In genomic region chr16:54098696-54099095, GRCm38 (mm10) we compare ENCODE assay signal across 33 mouse cellular contexts.
"Had no signal": no experiment of that assay in that cellular context is flagged by ENCODE, and none has a peak within 500 bp of the region (broad histone marks: within the 10 kb centered on the region; RNA-seq: fewer than 3 reads in every experiment).

No protein-coding gene starts in this region.

- H3K4me1 ChIP-seq: limb, embryonic 10.5 days; limb, embryonic 12.5 days; limb, embryonic 13.5 days; limb, embryonic 15.5 days; liver, embryonic 12.5 days; liver, embryonic 13.5 days; liver, embryonic 15.5 days; lung, embryonic 15.5 days; megakaryocyte, embryonic 14.5 days; midbrain, embryonic 10.5 days; midbrain, embryonic 12.5 days; midbrain, embryonic 13.5 days; midbrain, embryonic 15.5 days; neural tube, embryonic 12.5 days; neural tube, embryonic 13.5 days had no signal

- H3K4me3 ChIP-seq: limb, embryonic 10.5 days; limb, embryonic 12.5 days; limb, embryonic 13.5 days; limb, embryonic 15.5 days; liver, embryonic 12.5 days; liver, embryonic 13.5 days; liver, embryonic 15.5 days; lung, embryonic 15.5 days; megakaryocyte, embryonic 14.5 days; midbrain, embryonic 10.5 days; midbrain, embryonic 12.5 days; midbrain, embryonic 13.5 days; midbrain, embryonic 15.5 days; myocyte; neural tube, embryonic 12.5 days; neural tube, embryonic 13.5 days had no signal

- H3K9me3 ChIP-seq: limb, embryonic 10.5 days; limb, embryonic 12.5 days; limb, embryonic 13.5 days; limb, embryonic 15.5 days; liver, embryonic 12.5 days; liver, embryonic 13.5 days; liver, embryonic 15.5 days; lung, embryonic 15.5 days; megakaryocyte, embryonic 14.5 days; midbrain, embryonic 10.5 days; midbrain, embryonic 12.5 days; midbrain, embryonic 13.5 days; midbrain, embryonic 15.5 days; neural tube, embryonic 12.5 days; neural tube, embryonic 13.5 days had no signal

- H3K36me3 ChIP-seq: limb, embryonic 10.5 days; limb, embryonic 12.5 days; limb, embryonic 13.5 days; limb, embryonic 15.5 days; liver, embryonic 12.5 days; liver, embryonic 13.5 days; liver, embryonic 15.5 days; lung, embryonic 15.5 days; midbrain, embryonic 10.5 days; midbrain, embryonic 12.5 days; midbrain, embryonic 13.5 days; midbrain, embryonic 15.5 days; neural tube, embryonic 12.5 days; neural tube, embryonic 13.5 days had no signal

- H3K4me2 ChIP-seq: limb, embryonic 12.5 days; limb, embryonic 13.5 days; limb, embryonic 15.5 days; liver, embryonic 11.5 days; liver, embryonic 12.5 days; liver, embryonic 13.5 days; liver, embryonic 15.5 days; lung, embryonic 14.5 days; lung, embryonic 15.5 days; midbrain, embryonic 11.5 days; midbrain, embryonic 12.5 days; midbrain, embryonic 13.5 days; midbrain, embryonic 15.5 days; neural tube, embryonic 12.5 days; neural tube, embryonic 13.5 days had no signal

- H3K27me3 ChIP-seq: limb, embryonic 12.5 days; limb, embryonic 13.5 days; limb, embryonic 15.5 days; liver, embryonic 12.5 days; liver, embryonic 13.5 days; liver, embryonic 15.5 days; lung, embryonic 15.5 days; megakaryocyte, embryonic 14.5 days; midbrain, embryonic 12.5 days; midbrain, embryonic 13.5 days; midbrain, embryonic 15.5 days; neural tube, embryonic 12.5 days; neural tube, embryonic 13.5 days had no signal

- DNase-seq: left cerebral cortex, postnatal 4 days; liver; liver, embryonic 13.5 days; liver, postnatal 0 days; lung, adult 18-20 months; lung, adult 2 months; lung, embryonic 14.5 days; lung, postnatal 10 days; lung, postnatal 14 days; lung, postnatal 36 days; lung, postnatal 4 days; midbrain, embryonic 14.5 days had no signal

- ATAC-seq: liver, embryonic 12.5 days; liver, postnatal 0 days; lung, postnatal 0 days; midbrain, embryonic 13.5 days; midbrain, embryonic 15.5 days; midbrain, embryonic 16.5 days had no signal

- H3K27ac ChIP-seq: limb, embryonic 10.5 days; limb, embryonic 12.5 days; limb, embryonic 13.5 days; limb, embryonic 15.5 days; liver, embryonic 12.5 days; liver, embryonic 13.5 days; liver, embryonic 14.5 days; liver, embryonic 15.5 days; lung, embryonic 15.5 days; macrophage; midbrain, embryonic 10.5 days; midbrain, embryonic 12.5 days; midbrain, embryonic 13.5 days; midbrain, embryonic 15.5 days; neural tube, embryonic 12.5 days; neural tube, embryonic 13.5 days had no signal

- H3K9ac ChIP-seq: limb, embryonic 12.5 days; limb, embryonic 13.5 days; limb, embryonic 15.5 days; liver, embryonic 12.5 days; liver, embryonic 13.5 days; liver, embryonic 14.5 days; liver, embryonic 15.5 days; liver, postnatal 0 days; lung, embryonic 14.5 days; lung, embryonic 15.5 days; midbrain, embryonic 12.5 days; midbrain, embryonic 13.5 days; midbrain, embryonic 15.5 days; neural tube, embryonic 12.5 days; neural tube, embryonic 13.5 days had no signal
